Mouse (Mus musculus) c-Kit-positive CD71-positive TER-119-positive erythroid progenitor cells, embryonic 14.5 days (primary cell): ENCODE measurements at regions not wholly inside any gene's neighbourhood (a gene's known extent, or its start where the extent isn't known, plus 50 kb on each side); places are given as distances from the start of the nearest gene placed in this dataset.

Experiments
- DNase-seq: peaks from one replicate; pipeline ENCODE4 v3.0.0-alpha.2; 2013; ENCODE audit warnings: low spot score

- no peak for DNase-seq
These were observed 582.0 kb upstream of the Negr1 start for GRCm38 (mm10) chr3:155979636-155980035.

GRCm38 (mm10) chr3:155994044-155994443 lies 567.5 kb upstream of the Negr1 start:
- DNase-seq: no peak

GRCm38 (mm10) chr3:156017676-156018230 lies 543.8 kb upstream of the Negr1 start:
- DNase-seq: no peak

GRCm38 (mm10) chr3:156028602-156029188 lies 532.9 kb upstream of the Negr1 start:
- no peak for DNase-seq

GRCm38 (mm10) chr3:156070257-156070656 lies 491.3 kb upstream of the Negr1 start:
- no peak for DNase-seq

- no peak for DNase-seq
These were observed 479.3 kb upstream of the Negr1 start for GRCm38 (mm10) chr3:156082268-156082667.

- DNase-seq: no peak
These were observed 467.9 kb upstream of the Negr1 start for GRCm38 (mm10) chr3:156093689-156094088.

GRCm38 (mm10) chr3:156094990-156095389 lies 466.6 kb upstream of the Negr1 start:
- no peak for DNase-seq

- no peak for DNase-seq
These were observed 455.8 kb upstream of the Negr1 start for GRCm38 (mm10) chr3:156105788-156106187.

- no peak for DNase-seq
These were observed 441.3 kb upstream of the Negr1 start for GRCm38 (mm10) chr3:156120341-156120740.

GRCm38 (mm10) chr3:156131598-156131997 lies 430.0 kb upstream of the Negr1 start:
- no peak for DNase-seq

GRCm38 (mm10) chr3:156141355-156141754 lies 420.2 kb upstream of the Negr1 start:
- DNase-seq: no peak

GRCm38 (mm10) chr3:156149322-156149721 lies 412.3 kb upstream of the Negr1 start:
- no peak for DNase-seq

- no peak for DNase-seq
These were observed 391.5 kb upstream of the Negr1 start for GRCm38 (mm10) chr3:156170076-156170475.

- no peak for DNase-seq
These were observed 362.9 kb upstream of the Negr1 start for GRCm38 (mm10) chr3:156198688-156199087.

GRCm38 (mm10) chr3:156199749-156200467 lies 361.7 kb upstream of the Negr1 start:
- no peak for DNase-seq

GRCm38 (mm10) chr3:156205246-156205645 lies 356.3 kb upstream of the Negr1 start:
- DNase-seq: no peak

- no peak for DNase-seq
These were observed 353.2 kb upstream of the Negr1 start for GRCm38 (mm10) chr3:156208420-156208819.

- no peak for DNase-seq
These were observed 350.8 kb upstream of the Negr1 start for GRCm38 (mm10) chr3:156210827-156211226.

- DNase-seq: no peak
These were observed 346.8 kb upstream of the Negr1 start for GRCm38 (mm10) chr3:156214823-156215222.

- no peak for DNase-seq
These were observed 329.5 kb upstream of the Negr1 start for GRCm38 (mm10) chr3:156232111-156232510.

- no peak for DNase-seq
These were observed 325.6 kb upstream of the Negr1 start for GRCm38 (mm10) chr3:156235955-156236354.

- no peak for DNase-seq
These were observed 309.2 kb upstream of the Negr1 start for GRCm38 (mm10) chr3:156252256-156252861.
